Mouse (Mus musculus) liver, embryonic 15.5 days (tissue): Measurements from ENCODE around the gene Olfr1406. TPM values are rescaled to one million over a fixed set of nuclear protein-coding genes. Genes with fewer than 3 reads are reported as not detected.
"Not testable (repeated sequence)": the region's sequence is repeated elsewhere in the genome, so short reads cannot be mapped to it uniquely, and the experiment has no call there.

Experiments used
- ATAC-seq: fragments of 200-750 bp; cut with Nextera tagmentation; 2 replicates; pipeline ENCODE4 v1.8.0; 2017; ENCODE audit warnings: moderate number of reproducible peaks, mild to moderate bottlenecking, moderate library complexity; ENCODE audit not compliant: insufficient read depth
- H3K27ac ChIP-seq: fragments of 300-500 bp; sonication (generic); replicated peaks from 2 replicates; pipeline ENCODE4 v1.5.1; 2015; ENCODE audit warnings: mild to moderate bottlenecking, inconsistent platforms
- H3K27me3 ChIP-seq: fragments of 300-500 bp; sonication (generic); 2 replicates; pipeline ENCODE4 v1.6.1; 2015; ENCODE audit warnings: mild to moderate bottlenecking, inconsistent platforms
- H3K36me3 ChIP-seq: fragments of 300-500 bp; sonication (generic); replicated peaks from 2 replicates; pipeline ENCODE4 v1.6.1; 2015; ENCODE audit warnings: moderate library complexity, mild to moderate bottlenecking, inconsistent platforms
- H3K4me1 ChIP-seq: fragments of 300-500 bp; sonication (generic); replicated peaks from 2 replicates; pipeline ENCODE4 v1.6.1; 2015; ENCODE audit warnings: inconsistent platforms
- H3K4me2 ChIP-seq: fragments of 300-500 bp; sonication (generic); 2 replicates; pipeline ENCODE4 v1.6.1; 2015; ENCODE audit warnings: moderate library complexity, mild to moderate bottlenecking, inconsistent platforms
- H3K4me3 ChIP-seq: fragments of 300-500 bp; sonication (generic); replicated peaks from 2 replicates; pipeline ENCODE4 v1.5.1; 2015; ENCODE audit warnings: mild to moderate bottlenecking, inconsistent platforms
- H3K9ac ChIP-seq: fragments of 300-500 bp; sonication (generic); 2 replicates; pipeline ENCODE4 v1.6.1; 2015; ENCODE audit warnings: moderate library complexity, mild to moderate bottlenecking, inconsistent platforms
- H3K9me3 ChIP-seq: fragments of 300-500 bp; sonication (generic); replicated peaks from 2 replicates; pipeline ENCODE4 v1.6.1; 2016; ENCODE audit warnings: inconsistent platforms
- WGBS: fragments of 180-500 bp; shearing (Covaris S2); methylation state at CpG from one replicate; pipeline ENCODE4 v1.1.7; 2015; ENCODE audit warnings: mixed read lengths; ENCODE audit not compliant: insufficient replicate concordance; 5-methylcytosine and 5-hydroxymethylcytosine counted together
- polyA plus RNA-seq: library from polyadenylated mRNA; unstranded; fragments of >200 nt; fragmentation: Nextera tagmentation; extraction: Ambion mirVana; gene quantifications from 2 replicates; pipeline ENCODE4 v1.2.1, GENCODE M21; 2015

Olfr1406 gene
- polyA plus RNA-seq, result not detected in 2 replicates

- Histone ChIP-seq H3K4me3 (no peak within 1 kb of the TSS), H3K9ac (no peak within 1 kb of the TSS), H3K36me3 (no peaks in the 10 kb centered on the region), H3K27ac (no peak within 1 kb of the TSS), H3K4me2 (no peak within 1 kb of the TSS), H3K27me3 (no peaks in the 10 kb centered on the region), H3K4me1 (no peaks in the 10 kb centered on the region), H3K9me3 (no peaks in the 10 kb centered on the region)
- WGBS, result 37% methylated on average over 3 of the region's 3 CpGs
- no peak for ATAC-seq
Observed at GRCm38 (mm10) chr1:173190540-173190939, at the start of gene Olfr1406. Gene Olfr1406 (minus strand): TSS chr1:173190640.

GRCm38 (mm10) chr1:173237004-173237403, 46.6 kb upstream of the Olfr1406 start:
- ATAC-seq, H3K27ac ChIP-seq, H3K9ac ChIP-seq, H3K9me3 ChIP-seq, H3K4me2 ChIP-seq, H3K36me3 ChIP-seq, H3K4me3 ChIP-seq, H3K27me3 ChIP-seq, H3K4me1 ChIP-seq: not testable (repeated sequence)
- 54% methylated on average over 1 of the region's 1 CpGs for WGBS

- H3K27me3 ChIP-seq, result no peaks in the 10 kb centered on the region
- no peak within 1 kb of the TSS for H3K4me2 ChIP-seq
- WGBS, result 31% methylated on average over 2 of the region's 2 CpGs
- no peak within 1 kb of the TSS for H3K27ac ChIP-seq
- ATAC-seq, result no peak
- H3K4me3 ChIP-seq, result no peak within 1 kb of the TSS
- H3K9ac ChIP-seq, result no peak within 1 kb of the TSS
- H3K36me3 ChIP-seq, result no peaks in the 10 kb centered on the region
- H3K4me1 ChIP-seq, result no peaks in the 10 kb centered on the region
- no peaks in the 10 kb centered on the region for H3K9me3 ChIP-seq
Observed at GRCm38 (mm10) chr1:173227081-173227480, 36.6 kb upstream of the Olfr1406 start, which contains the start of gene Fcer1a. Gene Fcer1a (minus strand): TSS chr1:173227214.

GRCm38 (mm10) chr1:173216481-173216880, 26.0 kb upstream of the Olfr1406 start:
- Histone ChIP-seq H3K36me3 (no peaks in the 10 kb centered on the region), H3K27me3 (no peaks in the 10 kb centered on the region), H3K9ac (no peak overlapping the region), H3K9me3 (no peaks in the 10 kb centered on the region), H3K4me3 (no peak overlapping the region), H3K4me1 (no peaks in the 10 kb centered on the region), H3K4me2 (no peak overlapping the region), H3K27ac (no peak overlapping the region)
- WGBS, result 67% methylated on average over 3 of the region's 3 CpGs
- no peak for ATAC-seq

- H3K4me3 ChIP-seq, result no peak within 1 kb of the TSS
- ATAC-seq, result no peak
- H3K9ac ChIP-seq, result no peak within 1 kb of the TSS
- H3K27ac ChIP-seq, result no peak within 1 kb of the TSS
- H3K9me3 ChIP-seq, result no peaks in the 10 kb centered on the region
- H3K4me1 ChIP-seq, result no peaks in the 10 kb centered on the region
- WGBS, result 54% methylated on average over 5 of the region's 5 CpGs
- H3K4me2 ChIP-seq, result no peak within 1 kb of the TSS
- H3K27me3 ChIP-seq, result no peaks in the 10 kb centered on the region
- no peaks in the 10 kb centered on the region for H3K36me3 ChIP-seq
Observed at GRCm38 (mm10) chr1:173212092-173212491, 21.7 kb upstream of the Olfr1406 start, which contains the start of gene Olfr1404. Gene Olfr1404 (plus strand): TSS chr1:173212392.

GRCm38 (mm10) chr1:173197508-173197907, 7.1 kb upstream of the Olfr1406 start, which contains the start of gene Olfr218:
Gene Olfr218 (plus strand): TSS chr1:173197808.
- Histone ChIP-seq H3K27ac (no peak within 1 kb of the TSS), H3K9me3 (no peaks in the 10 kb centered on the region), H3K9ac (no peak within 1 kb of the TSS), H3K4me3 (no peak within 1 kb of the TSS), H3K36me3 (no peaks in the 10 kb centered on the region), H3K4me1 (no peaks in the 10 kb centered on the region), H3K4me2 (no peak within 1 kb of the TSS), H3K27me3 (no peaks in the 10 kb centered on the region)
- no peak for ATAC-seq
- 49% methylated on average over 5 of the region's 5 CpGs for WGBS

- Histone ChIP-seq H3K4me3 (no peak overlapping the region), H3K36me3 (no peaks in the 10 kb centered on the region), H3K9me3 (no peaks in the 10 kb centered on the region), H3K27ac (no peak overlapping the region), H3K4me1 (no peaks in the 10 kb centered on the region), H3K4me2 (no peak overlapping the region), H3K27me3 (no peaks in the 10 kb centered on the region), H3K9ac (no peak overlapping the region)
- WGBS, result 43% methylated on average over 2 of the region's 2 CpGs
- no peak for ATAC-seq
Observed at GRCm38 (mm10) chr1:173196359-173196758, 5.9 kb upstream of the Olfr1406 start.

- WGBS, result 25% methylated on average over 3 of the region's 3 CpGs
Observed at GRCm38 (mm10) chr1:173192059-173192458, 1.6 kb upstream of the Olfr1406 start.

GRCm38 (mm10) chr1:173174154-173174842, 16.1 kb downstream of the Olfr1406 start:
- H3K4me1 ChIP-seq, result no peaks in the 10 kb centered on the region
- H3K9me3 ChIP-seq, result no peaks in the 10 kb centered on the region
- H3K36me3 ChIP-seq, result no peaks in the 10 kb centered on the region
- H3K4me3 ChIP-seq, result no peak overlapping the region
- no peaks in the 10 kb centered on the region for H3K27me3 ChIP-seq
- H3K4me2 ChIP-seq, result no peak overlapping the region
- H3K27ac ChIP-seq, result no peak overlapping the region
- ATAC-seq, result no peak
- no peak overlapping the region for H3K9ac ChIP-seq

More at GRCm38 (mm10) chr1:173192059-173192458, 1.6 kb upstream of the Olfr1406 start:
- H3K9ac ChIP-seq, result no peak overlapping the region
- ATAC-seq, result no peak
- H3K4me3 ChIP-seq, result no peak overlapping the region
- no peaks in the 10 kb centered on the region for H3K4me1 ChIP-seq
- H3K4me2 ChIP-seq, result no peak overlapping the region
- no peaks in the 10 kb centered on the region for H3K9me3 ChIP-seq
- H3K36me3 ChIP-seq, result no peaks in the 10 kb centered on the region
- H3K27me3 ChIP-seq, result no peaks in the 10 kb centered on the region
- no peak overlapping the region for H3K27ac ChIP-seq

- no peak within 1 kb of the TSS for H3K9ac ChIP-seq
- no peak within 1 kb of the TSS for H3K4me2 ChIP-seq
- no peak within 1 kb of the TSS for H3K27ac ChIP-seq
- no peaks in the 10 kb centered on the region for H3K36me3 ChIP-seq
- no peak within 1 kb of the TSS for H3K4me3 ChIP-seq
- ATAC-seq, result no peak
- WGBS, result 52% methylated on average over 2 of the region's 2 CpGs
- H3K9me3 ChIP-seq, result no peaks in the 10 kb centered on the region
- no peaks in the 10 kb centered on the region for H3K4me1 ChIP-seq
- no peaks in the 10 kb centered on the region for H3K27me3 ChIP-seq
Observed at GRCm38 (mm10) chr1:173137274-173137673, 53.2 kb downstream of the Olfr1406 start, which contains the start of gene Olfr1408. Gene Olfr1408 (minus strand): TSS chr1:173137374.
